Mouse (Mus musculus): Measurements from ENCODE around the gene Gm2696. TPM values are rescaled to one million over a fixed set of nuclear protein-coding genes. Genes with fewer than 3 reads are reported as not detected.
A peak's percentile ranks its signal among the peaks of the same experiment; 100 is the strongest.

Gene Gm2696
- polyA plus RNA-seq, 1 experiment from 2014 or later = not detected

- ATAC-seq (ENCODE audit: low FRiP score, low TSS enrichment) (no peak), DNase-seq (ENCODE audit: low spot score) (no peak)
- no peaks in the 10 kb centered on the region for H3K36me3 ChIP-seq (ENCODE audit: control insufficient read depth, insufficient read depth, low read length)
- H3K4me3 ChIP-seq (ENCODE audit: low read depth, low read length) = no peak within 1 kb of the TSS
- 49% methylated on average over 5 of the region's 5 CpGs for WGBS
- H3K4me2 ChIP-seq (replicated peaks; ENCODE audit: low read depth) = no peak within 1 kb of the TSS
- no peaks in the 10 kb centered on the region for H3K9me3 ChIP-seq (ENCODE audit: control insufficient read depth, low read length)
- no peak within 1 kb of the TSS for H3K9ac ChIP-seq (ENCODE audit: low read length)
- H3K4me1 ChIP-seq (replicated peaks; ENCODE audit: control insufficient read depth, insufficient read depth) = no peaks in the 10 kb centered on the region
- no peak within 1 kb of the TSS for H3K27ac ChIP-seq (replicated peaks)
- H3K27me3 ChIP-seq (ENCODE audit: control insufficient read depth, insufficient read depth, low read length) = no peaks in the 10 kb centered on the region
- TF ChIP-seq CTCF (IDR thresholded peaks at IDR 0.05; ENCODE audit: low read depth) (no peak), EP300 (optimal IDR thresholded peaks at IDR 0.05) (no peak)
Observed at GRCm38 (mm10) chr10:77811743-77812142, 2.7 kb upstream of the Gm2696 start, which contains the start of gene Gm9507. TSS of gene Gm9507 (minus strand) at chr10:77811843.

- H3K4me3 ChIP-seq (ENCODE audit: low read depth, low read length) = no peak overlapping the region
- WGBS = 30% methylated on average over 5 of the region's 5 CpGs
- no peak overlapping the region for H3K27ac ChIP-seq (replicated peaks)
- H3K27me3 ChIP-seq (ENCODE audit: control insufficient read depth, insufficient read depth, low read length) = no peaks in the 10 kb centered on the region
- no peaks in the 10 kb centered on the region for H3K9me3 ChIP-seq (ENCODE audit: control insufficient read depth, low read length)
- no peak overlapping the region for H3K9ac ChIP-seq (ENCODE audit: low read length)
- peak; percentile 68 for TF ChIP-seq CTCF (IDR thresholded peaks at IDR 0.05; ENCODE audit: low read depth)
- no peak for TF ChIP-seq EP300 (optimal IDR thresholded peaks at IDR 0.05)
- no peak overlapping the region for H3K4me2 ChIP-seq (replicated peaks; ENCODE audit: low read depth)
- H3K36me3 ChIP-seq (ENCODE audit: control insufficient read depth, insufficient read depth, low read length) = no peaks in the 10 kb centered on the region
- ATAC-seq (ENCODE audit: low FRiP score, low TSS enrichment) (no peak), DNase-seq (ENCODE audit: low spot score) (peak; percentile 26)
- H3K4me1 ChIP-seq (replicated peaks; ENCODE audit: control insufficient read depth, insufficient read depth) = no peaks in the 10 kb centered on the region
Observed at GRCm38 (mm10) chr10:77815514-77815913, 1.0 kb downstream of the Gm2696 start.

DNA sequence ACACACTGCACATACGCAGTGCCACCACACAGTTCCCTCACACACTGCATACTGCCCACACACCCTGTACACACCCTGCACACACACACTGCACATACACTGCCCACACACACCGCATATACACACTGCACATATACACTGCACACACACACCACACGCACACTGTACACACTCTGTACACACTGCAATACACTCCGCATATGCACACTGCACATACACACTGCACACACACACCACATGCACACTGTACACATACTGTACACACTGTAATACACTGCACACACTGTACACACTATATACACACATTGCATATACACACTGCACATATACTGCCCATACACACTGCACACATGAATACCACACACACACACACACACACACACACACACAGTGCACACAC is 4.0 kb downstream of the Gm2696 start:
- WGBS = 96% methylated on average over 4 of the region's 4 CpGs
- no peak overlapping the region for H3K27ac ChIP-seq (replicated peaks)

DNA sequence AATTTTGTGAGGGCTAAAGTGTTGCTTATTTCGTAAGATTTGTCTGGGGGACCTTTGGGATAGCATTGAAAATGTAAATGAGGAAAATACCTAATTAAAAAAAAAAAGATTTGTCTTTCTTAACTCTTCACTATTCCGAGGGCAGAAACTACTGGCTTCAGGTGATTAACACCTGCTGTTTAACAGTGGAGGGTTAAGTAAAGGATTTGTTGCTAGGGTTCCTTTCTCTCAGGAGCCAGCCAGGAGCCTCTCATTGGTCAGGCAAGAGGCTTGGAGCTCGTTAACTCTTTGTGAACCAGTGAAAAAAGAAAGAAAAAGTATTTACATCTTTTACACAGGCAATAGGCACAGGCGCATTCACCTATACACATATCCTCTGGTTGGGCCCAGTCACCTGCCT is 4.7 kb downstream of the Gm2696 start:
- H3K27me3 ChIP-seq (ENCODE audit: control insufficient read depth, insufficient read depth, low read length) = no peaks in the 10 kb centered on the region
- 42% methylated on average over 4 of the region's 4 CpGs for WGBS
- no peak for DNase-seq (ENCODE audit: low spot score)
- no peak overlapping the region for H3K4me3 ChIP-seq (ENCODE audit: low read depth, low read length)
- H3K4me2 ChIP-seq (replicated peaks; ENCODE audit: low read depth) = no peak overlapping the region
- H3K4me1 ChIP-seq (replicated peaks; ENCODE audit: control insufficient read depth, insufficient read depth) = no peaks in the 10 kb centered on the region
- no peak for TF ChIP-seq CTCF (IDR thresholded peaks at IDR 0.05; ENCODE audit: low read depth)
- no peak for TF ChIP-seq EP300 (optimal IDR thresholded peaks at IDR 0.05)
- no peak overlapping the region for H3K27ac ChIP-seq (replicated peaks)
- H3K9me3 ChIP-seq (ENCODE audit: control insufficient read depth, low read length) = no peaks in the 10 kb centered on the region
- no peak for ATAC-seq (ENCODE audit: low FRiP score, low TSS enrichment)
- no peaks in the 10 kb centered on the region for H3K36me3 ChIP-seq (ENCODE audit: control insufficient read depth, insufficient read depth, low read length)
- no peak overlapping the region for H3K9ac ChIP-seq (ENCODE audit: low read length)

More for the DNA sequence above, 4.0 kb downstream of the Gm2696 start:
- Histone ChIP-seq H3K36me3 (ENCODE audit: control insufficient read depth, insufficient read depth, low read length) (no peaks in the 10 kb centered on the region), H3K27me3 (ENCODE audit: control insufficient read depth, insufficient read depth, low read length) (no peaks in the 10 kb centered on the region), H3K4me1 (replicated peaks; ENCODE audit: control insufficient read depth, insufficient read depth) (no peaks in the 10 kb centered on the region), H3K9ac (ENCODE audit: low read length) (no peak overlapping the region), H3K4me2 (replicated peaks; ENCODE audit: low read depth) (no peak overlapping the region), H3K9me3 (ENCODE audit: control insufficient read depth, low read length) (no peaks in the 10 kb centered on the region), H3K4me3 (ENCODE audit: low read depth, low read length) (no peak overlapping the region)
- DNase-seq (ENCODE audit: low spot score) = no peak
- TF ChIP-seq EP300 (optimal IDR thresholded peaks at IDR 0.05) (no peak), CTCF (IDR thresholded peaks at IDR 0.05; ENCODE audit: low read depth) (no peak)
- no peak for ATAC-seq (ENCODE audit: low FRiP score, low TSS enrichment)

DNA sequence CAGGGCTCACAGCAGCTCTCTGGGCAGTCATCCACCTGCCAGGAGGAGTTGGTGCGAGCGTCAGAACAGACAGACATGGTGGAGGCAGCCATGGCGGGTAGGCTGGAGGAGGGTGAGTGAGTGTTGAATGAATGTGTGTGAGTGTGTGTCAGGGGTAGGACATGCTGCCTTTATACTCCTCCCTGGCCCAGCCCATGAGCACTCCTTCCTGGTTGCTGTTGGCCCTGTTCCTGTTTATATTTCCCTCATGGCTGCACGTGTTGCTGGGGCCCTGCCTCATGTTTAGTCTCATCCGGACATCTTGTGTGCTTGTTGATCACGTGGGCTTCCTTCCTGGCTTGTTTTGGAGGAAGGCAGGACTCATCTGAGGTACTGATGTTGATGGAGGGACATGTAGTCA is 12.5 kb downstream of the Gm2696 start, which contains the start of gene Krtap10-4:
TSS of gene Krtap10-4 (minus strand) at position 145 of the 400 bp plus-strand sequence.
- no peak within 1 kb of the TSS for H3K9ac ChIP-seq (ENCODE audit: low read length)
- H3K4me1 ChIP-seq (replicated peaks; ENCODE audit: control insufficient read depth, insufficient read depth) = no peaks in the 10 kb centered on the region
- DNase-seq (ENCODE audit: low spot score) = no peak
- ATAC-seq (ENCODE audit: low FRiP score, low TSS enrichment) = peak; percentile 29; the same call in 1 of the 2 replicates
- no peak within 1 kb of the TSS for H3K4me3 ChIP-seq (ENCODE audit: low read depth, low read length)
- no peaks in the 10 kb centered on the region for H3K27me3 ChIP-seq (ENCODE audit: control insufficient read depth, insufficient read depth, low read length)
- no peaks in the 10 kb centered on the region for H3K36me3 ChIP-seq (ENCODE audit: control insufficient read depth, insufficient read depth, low read length)
- WGBS = 50% methylated on average over 6 of the region's 6 CpGs
- TF ChIP-seq CTCF (IDR thresholded peaks at IDR 0.05; ENCODE audit: low read depth) = no peak
- H3K4me2 ChIP-seq (replicated peaks; ENCODE audit: low read depth) = no peak within 1 kb of the TSS
- H3K27ac ChIP-seq (replicated peaks) = no peak within 1 kb of the TSS
- no peaks in the 10 kb centered on the region for H3K9me3 ChIP-seq (ENCODE audit: control insufficient read depth, low read length)

GRCm38 (mm10) chr10:77835647-77836046 is 21.2 kb downstream of the Gm2696 start, which contains the start of gene Krtap10-10:
TSS of gene Krtap10-10 (plus strand) at chr10:77835947.
- WGBS = 76% methylated on average over 9 of the region's 9 CpGs
- Histone ChIP-seq H3K36me3 (ENCODE audit: control insufficient read depth, insufficient read depth, low read length) (no peaks in the 10 kb centered on the region), H3K27ac (replicated peaks) (no peak within 1 kb of the TSS), H3K4me3 (ENCODE audit: low read depth, low read length) (no peak within 1 kb of the TSS), H3K27me3 (ENCODE audit: control insufficient read depth, insufficient read depth, low read length) (no peaks in the 10 kb centered on the region), H3K9me3 (ENCODE audit: control insufficient read depth, low read length) (no peaks in the 10 kb centered on the region), H3K4me1 (replicated peaks; ENCODE audit: control insufficient read depth, insufficient read depth) (no peaks in the 10 kb centered on the region), H3K9ac (ENCODE audit: low read length) (no peak within 1 kb of the TSS), H3K4me2 (replicated peaks; ENCODE audit: low read depth) (no peak within 1 kb of the TSS)
- TF ChIP-seq CTCF (IDR thresholded peaks at IDR 0.05; ENCODE audit: low read depth) = no peak
- no peak for TF ChIP-seq EP300 (optimal IDR thresholded peaks at IDR 0.05)
- no peak for ATAC-seq (ENCODE audit: low FRiP score, low TSS enrichment)
- DNase-seq (ENCODE audit: low spot score) = no peak

All from stomach, postnatal 0 days (tissue).